ENCODE assay signal across 8 mouse cellular contexts in genomic region chr15:97327500-97328081, GRCm38 (mm10).
A peak's percentile ranks its signal among the peaks of the same experiment; 100 is the strongest.
DNase-seq lines count a peak whose midpoint lies in the region; ATAC-seq and TF ChIP-seq lines count a peak whose summit lies in the region.

No protein-coding gene starts in this region.

- WGBS in lung, postnatal 0 days: 69% methylated on average over 18 of the region's 18 CpGs
- 90% methylated on average over 18 of the region's 18 CpGs for WGBS in thymus, adult 2 months

- H3K27me3 ChIP-seq in E14TG2a.4 (ENCODE audit: insufficient read depth, low read length): peaks cover 21% of the 10 kb centered on the region
- no peaks in the 10 kb centered on the region for H3K27me3 ChIP-seq in lung, postnatal 0 days (replicated peaks; ENCODE audit: insufficient read depth, low read length)
- H3K27me3 ChIP-seq in thymus, adult 2 months (ENCODE audit: control insufficient read depth, insufficient read depth, low read length): no peaks in the 10 kb centered on the region

- TF ChIP-seq POLR2A in thymus, adult 2 months (IDR thresholded peaks at IDR 0.05; ENCODE audit: control insufficient read depth, extremely low read depth, insufficient read depth, low read length, poor library complexity): no peak

- TF ChIP-seq EP300 in lung, postnatal 0 days (IDR thresholded peaks at IDR 0.05): no peak

- peaks cover 14% of the 10 kb centered on the region for H3K9me3 ChIP-seq in E14TG2a.4 (ENCODE audit: low read length)
- H3K9me3 ChIP-seq in lung, postnatal 0 days (ENCODE audit: low read length): no peaks in the 10 kb centered on the region

- peaks cover 6% of the 10 kb centered on the region for H3K36me3 ChIP-seq in E14TG2a.4 (ENCODE audit: insufficient read depth, low read length)
- H3K36me3 ChIP-seq in lung, postnatal 0 days (ENCODE audit: insufficient read depth, low read length): no peaks in the 10 kb centered on the region
- no peaks in the 10 kb centered on the region for H3K36me3 ChIP-seq in thymus, adult 2 months (ENCODE audit: control insufficient read depth, insufficient read depth, low read length)

- H3K27ac ChIP-seq in lung, postnatal 0 days (ENCODE audit: low read length): no peak overlapping the region
- no peak overlapping the region for H3K27ac ChIP-seq in thymus, adult 2 months (ENCODE audit: control insufficient read depth, insufficient read depth, low read length)

- peak; percentile 99 for TF ChIP-seq CTCF in E14TG2a.4 (conservative IDR thresholded peaks at IDR 0.05; ENCODE audit: low read length)
- peak; percentile 79 for TF ChIP-seq CTCF in lung, postnatal 0 days (IDR thresholded peaks at IDR 0.05)
- peak; percentile 65; the same call in 1 of the 2 replicates for TF ChIP-seq CTCF in thymus, adult 2 months (IDR thresholded peaks at IDR 0.05; ENCODE audit: borderline replicate concordance, control insufficient read depth, extremely low read depth, insufficient read depth, low read length, poor library complexity)

- intact Hi-C loops in heart, postnatal 25 days (cut with DNase I): loop anchor here (10.0 kb wide), 1 partner anchor 277 kb away; no protein-coding TSS in a partner anchor

- H3K4me1 ChIP-seq in E14TG2a.4 (replicated peaks; ENCODE audit: low read depth, low read length): peaks cover 36% of the 10 kb centered on the region
- H3K4me1 ChIP-seq in lung, postnatal 0 days (ENCODE audit: insufficient read depth, low read depth, low read length): no peaks in the 10 kb centered on the region
- no peaks in the 10 kb centered on the region for H3K4me1 ChIP-seq in thymus, adult 2 months (replicated peaks; ENCODE audit: control insufficient read depth, insufficient read depth, low read length)

- peak; percentile 49 for DNase-seq in heart, postnatal 4 days
- DNase-seq in heart, adult 8-10 months (ENCODE audit: low spot score): no peak
- DNase-seq in c-Kit-positive CD71-negative TER-119-negative erythroid progenitor cells, embryonic 14.5 days (ENCODE audit: low read depth): peak; percentile 44
- DNase-seq in lung, postnatal 0 days (ENCODE audit: low spot score): no peak
- peak; percentile 49 for DNase-seq in thymus, adult 2 months
- no peak for DNase-seq in heart, postnatal 25 days (ENCODE audit: low spot score)
- no peak for DNase-seq in urinary bladder, postnatal 14 days (ENCODE audit: low spot score)

- peak overlapping the region; percentile 51; the same call in 1 of the 2 replicates for H3K4me3 ChIP-seq in E14TG2a.4 (replicated peaks; ENCODE audit: low read length)
- H3K4me3 ChIP-seq in lung, postnatal 0 days (ENCODE audit: low read depth, low read length): no peak overlapping the region
- no peak overlapping the region for H3K4me3 ChIP-seq in thymus, adult 2 months (ENCODE audit: control insufficient read depth, insufficient read depth, low read length)

- no peak overlapping the region for H3K9ac ChIP-seq in lung, postnatal 0 days (replicated peaks; ENCODE audit: low read depth)

- no peak for ATAC-seq in lung, postnatal 0 days

- no peak overlapping the region for H3K4me2 ChIP-seq in lung, postnatal 0 days (replicated peaks; ENCODE audit: low read depth, low read length)

Comparison
In these comparisons a context has a peak if more than half of its experiments do, and no peak if none do; other contexts are left out.
1. DNase-seq: peak in heart, postnatal 4 days (single experiment), c-Kit-positive CD71-negative TER-119-negative erythroid progenitor cells, embryonic 14.5 days (single experiment) and thymus, adult 2 months (single experiment); none in heart, adult 8-10 months (single experiment), lung, postnatal 0 days (single experiment), heart, postnatal 25 days (single experiment) and urinary bladder, postnatal 14 days (single experiment).
2. Peak in every context shown above with its lines, with median percentiles within 50 percentile points of each other: CTCF ChIP-seq.